ENCODE assay signal across 18 mouse cellular contexts in the genomic region with DNA sequence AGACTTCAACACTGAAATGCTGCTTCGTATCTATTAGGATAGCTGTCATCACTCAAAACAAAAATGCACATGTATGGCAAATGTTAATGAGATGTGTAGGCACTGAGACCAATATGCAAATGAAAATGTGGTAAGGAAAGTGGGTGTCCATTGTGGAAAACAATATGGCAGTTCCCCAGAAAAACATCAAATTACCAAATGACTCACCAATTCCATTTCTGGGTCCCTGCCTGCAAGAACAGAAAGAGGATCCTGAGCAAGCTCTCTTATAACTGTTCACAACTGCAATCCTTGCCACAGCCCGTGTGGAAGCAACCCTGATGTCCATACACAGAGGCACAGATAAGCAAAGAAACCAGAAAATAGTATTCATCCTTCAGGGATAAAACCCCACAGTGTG.
DNase-seq lines count a peak whose midpoint lies in the region.
"Had no signal": no experiment of that assay in that cellular context is flagged by ENCODE, and none has a peak within 500 bp of the region (broad histone marks: within the 10 kb centered on the region; RNA-seq: fewer than 3 reads in every experiment).

No protein-coding gene starts in this region.

- peak; percentile 15 for DNase-seq in layer of hippocampus, adult 9-11 months
- no peak for DNase-seq in layer of hippocampus, adult 11-12 months (ENCODE audit: low spot score)
- DNase-seq in right cerebral cortex, adult 2 months (ENCODE audit: low spot score in 2 of 2), result peak; percentile 20
- DNase-seq in right cerebral cortex, postnatal 4 days, result no peak
- DNase-seq in brain, adult 2 months (ENCODE audit: low read depth, low spot score), result peak; percentile 64
- no peak for DNase-seq in neural tube, embryonic 10.5 days (ENCODE audit: extremely low spot score, low spot score)
- DNase-seq: adrenal gland, postnatal 10 days; adrenal gland, postnatal 36 days; cerebellum, adult 11 months; cerebellum, adult 2 months; cerebellum, adult 9-11 months; cerebellum, postnatal 36 days; embryo, embryonic 11 days; gastrocnemius, postnatal 10 days; gastrocnemius, postnatal 36 days; heart, adult 2 months; heart, postnatal 14 days; heart, postnatal 4 days had no signal

Comparison
In these comparisons a context has a peak if more than half of its experiments do, and no peak if none do; other contexts are left out.
1. DNase-seq: peak in layer of hippocampus, adult 9-11 months (single experiment), right cerebral cortex, adult 2 months (2 of 2) and brain, adult 2 months (single experiment); none in layer of hippocampus, adult 11-12 months (single experiment), right cerebral cortex, postnatal 4 days (single experiment) and neural tube, embryonic 10.5 days (single experiment).